Mouse (Mus musculus) ES-E14 (cell line): ENCODE data around the gene Fam120a.

Source experiments
- CHD2 ChIP-seq: IDR thresholded peaks from 2 replicates; pipeline ENCODE4 v1.6.1; 2014; ENCODE audit warnings: mild to moderate bottlenecking, low read depth, low read length, inconsistent platforms
- ZC3H11A ChIP-seq: IDR thresholded peaks from 2 replicates; pipeline ENCODE4 v1.6.1; 2012; ENCODE audit warnings: low read depth, mild to moderate bottlenecking, inconsistent platforms, low read length, borderline replicate concordance

GRCm38 (mm10) chr13:48970566-48970965, 2.7 kb upstream of the Fam120a start:
- TF ChIP-seq ZC3H11A (no peak), CHD2 (no peak; the same call in 1 of the 2 replicates)
